Mouse (Mus musculus) heart, embryonic 14.5 days (tissue): ENCODE data around the gene Dis3l. TPM values are rescaled to one million over a fixed set of nuclear protein-coding genes. Genes with fewer than 3 reads are reported as not detected.
"Not testable (repeated sequence)": the region's sequence is repeated elsewhere in the genome, so short reads cannot be mapped to it uniquely, and the experiment has no call there.

Experiments used
- ATAC-seq: fragments of 200-750 bp; cut with Nextera tagmentation; 2 replicates; pipeline ENCODE4 v1.8.0; 2017; ENCODE audit warnings: low read depth, moderate TSS enrichment; ENCODE audit not compliant: insufficient number of reproducible peaks, insufficient read depth, low FRiP score
- H3K27ac ChIP-seq, 2 experiments: fragments of 200-500 bp in 1 of 2; fragments of 300-500 bp in 1 of 2; sonication (generic) in 1 of 2; replicated peaks in 1 of 2; 2 replicates each; pipeline ENCODE4 v1.5.1; 2012 to 2014; ENCODE audit warnings: low read depth in 2 of 2, low read length in 2 of 2, control low read depth in 1 of 2, mild to moderate bottlenecking in 1 of 2, mixed read lengths in 1 of 2; ENCODE audit not compliant: control insufficient read depth in 1 of 2, insufficient read depth in 1 of 2
- H3K27me3 ChIP-seq: fragments of 300-500 bp; sonication (generic); 2 replicates; pipeline ENCODE4 v1.6.1; 2014; ENCODE audit warnings: mild to moderate bottlenecking, low read length, control low read depth; ENCODE audit not compliant: control insufficient read depth, insufficient read depth
- H3K36me3 ChIP-seq: fragments of 300-500 bp; sonication (generic); 2 replicates; pipeline ENCODE4 v1.6.1; 2014; ENCODE audit warnings: mild to moderate bottlenecking, control low read depth, low read length, mixed read lengths; ENCODE audit not compliant: control insufficient read depth, insufficient read depth
- H3K4me1 ChIP-seq, 2 experiments: fragments of 200-500 bp in 1 of 2; fragments of 300-500 bp in 1 of 2; sonication (generic) in 1 of 2; 2 replicates each; pipeline ENCODE4 v1.6.1; 2012 to 2014; ENCODE audit warnings: low read length in 2 of 2, control low read depth in 1 of 2, mixed read lengths in 1 of 2; ENCODE audit not compliant: control insufficient read depth in 2 of 2, insufficient read depth in 2 of 2
- H3K4me2 ChIP-seq: fragments of 300-500 bp; sonication (generic); 2 replicates; pipeline ENCODE4 v1.6.1; 2014; ENCODE audit warnings: mild to moderate bottlenecking, low read length
- H3K4me3 ChIP-seq, 2 experiments: fragments of 200-500 bp in 1 of 2; fragments of 300-500 bp in 1 of 2; sonication (generic) in 1 of 2; 2 replicates each; pipeline ENCODE4 v1.5.1; 2012 to 2014; ENCODE audit warnings: low read length in 2 of 2, mild to moderate bottlenecking in 2 of 2, control low read depth in 1 of 2, low read depth in 1 of 2, moderate library complexity in 1 of 2; ENCODE audit not compliant: control insufficient read depth in 1 of 2, insufficient read depth in 1 of 2
- H3K9ac ChIP-seq: fragments of 300-500 bp; sonication (generic); 2 replicates; pipeline ENCODE4 v1.6.1; 2014; ENCODE audit warnings: mild to moderate bottlenecking, low read length
- H3K9me3 ChIP-seq: fragments of 300-500 bp; sonication (generic); 2 replicates; pipeline ENCODE4 v1.6.1; 2016; ENCODE audit warnings: low read length, control low read depth; ENCODE audit not compliant: control insufficient read depth
- WGBS: fragments of 180-500 bp; shearing (Covaris S2); extraction: QIAGEN DNeasy Blood & Tissue Kit; methylation state at CpG from one replicate; pipeline ENCODE4 v1.1.7; 2014; 5-methylcytosine and 5-hydroxymethylcytosine counted together
- polyA plus RNA-seq: library from polyadenylated mRNA; unstranded; fragments of >200 nt; fragmentation: Nextera tagmentation; extraction: Ambion mirVana; gene quantifications from 2 replicates; pipeline ENCODE4 v1.2.1, GENCODE M21; 2014

Dis3l gene
- polyA plus RNA-seq, 1 experiment from 2014 or later = 19.3 TPM

GRCm38 (mm10) chr9:64271249-64271648 is 69.8 kb downstream of the Dis3l start:
- no peaks in the 10 kb centered on the region for H3K9me3 ChIP-seq
- ATAC-seq = no peak
- H3K4me3 ChIP-seq = no peak overlapping the region
- no peak overlapping the region for H3K27ac ChIP-seq
- no peaks in the 10 kb centered on the region for H3K4me1 ChIP-seq
- no peak overlapping the region for H3K9ac ChIP-seq
- H3K4me2 ChIP-seq = no peak overlapping the region
- H3K36me3 ChIP-seq = no peaks in the 10 kb centered on the region
- WGBS = 52% methylated on average over 3 of the region's 3 CpGs
- no peaks in the 10 kb centered on the region for H3K27me3 ChIP-seq

- H3K4me2 ChIP-seq, H3K27ac ChIP-seq, H3K36me3 ChIP-seq, ATAC-seq, H3K9ac ChIP-seq, H3K27me3 ChIP-seq, H3K4me3 ChIP-seq, H3K4me1 ChIP-seq, H3K9me3 ChIP-seq: not testable (repeated sequence)
- WGBS = 89% methylated on average over 8 of the region's 8 CpGs
These were observed 72.3 kb downstream of the Dis3l start for GRCm38 (mm10) chr9:64268836-64269235.

- Histone ChIP-seq H3K36me3 (no peaks in the 10 kb centered on the region), H3K9ac (no peak overlapping the region), H3K27me3 (no peaks in the 10 kb centered on the region), H3K4me2 (no peak overlapping the region), H3K4me3 (no peak overlapping the region), H3K4me1 (no peaks in the 10 kb centered on the region), H3K27ac (no peak overlapping the region), H3K9me3 (no peaks in the 10 kb centered on the region)
- WGBS = 74% methylated on average over 10 of the region's 10 CpGs
- ATAC-seq = no peak
These were observed 72.9 kb downstream of the Dis3l start for GRCm38 (mm10) chr9:64268196-64268595.

GRCm38 (mm10) chr9:64267231-64267630 is 73.9 kb downstream of the Dis3l start:
- H3K4me2 ChIP-seq = no peak overlapping the region
- no peaks in the 10 kb centered on the region for H3K4me1 ChIP-seq
- 82% methylated on average over 1 of the region's 1 CpGs for WGBS
- H3K27me3 ChIP-seq = no peaks in the 10 kb centered on the region
- no peaks in the 10 kb centered on the region for H3K9me3 ChIP-seq
- no peak for ATAC-seq
- no peak overlapping the region for H3K9ac ChIP-seq
- H3K27ac ChIP-seq = no peak overlapping the region
- H3K36me3 ChIP-seq = no peaks in the 10 kb centered on the region
- no peak overlapping the region for H3K4me3 ChIP-seq

- Histone ChIP-seq H3K36me3 (no peaks in the 10 kb centered on the region), H3K9me3 (no peaks in the 10 kb centered on the region), H3K27ac (no peak overlapping the region), H3K9ac (no peak overlapping the region), H3K27me3 (no peaks in the 10 kb centered on the region), H3K4me2 (no peak overlapping the region), H3K4me1 (no peaks in the 10 kb centered on the region), H3K4me3 (no peak overlapping the region)
- ATAC-seq = no peak
- WGBS = 50% methylated on average over 1 of the region's 1 CpGs
These were observed 76.3 kb downstream of the Dis3l start for GRCm38 (mm10) chr9:64264813-64265212.

- ATAC-seq = no peak
- Histone ChIP-seq H3K4me1 (no peaks in the 10 kb centered on the region), H3K9me3 (no peaks in the 10 kb centered on the region), H3K4me3 (no peak overlapping the region), H3K9ac (no peak overlapping the region), H3K27me3 (no peaks in the 10 kb centered on the region), H3K4me2 (no peak overlapping the region), H3K27ac (no peak overlapping the region), H3K36me3 (no peaks in the 10 kb centered on the region)
- WGBS = 81% methylated on average over 4 of the region's 4 CpGs
These were observed 80.1 kb downstream of the Dis3l start for GRCm38 (mm10) chr9:64261023-64261422.

GRCm38 (mm10) chr9:64259906-64260305 is 81.2 kb downstream of the Dis3l start:
- Histone ChIP-seq H3K4me3 (no peak overlapping the region), H3K4me1 (no peaks in the 10 kb centered on the region), H3K36me3 (no peaks in the 10 kb centered on the region), H3K4me2 (no peak overlapping the region), H3K9me3 (no peaks in the 10 kb centered on the region), H3K27ac (no peak overlapping the region), H3K27me3 (no peaks in the 10 kb centered on the region), H3K9ac (no peak overlapping the region)
- ATAC-seq = no peak
- WGBS = 79% methylated on average over 5 of the region's 5 CpGs
